Mouse (Mus musculus) megakaryocyte, embryonic 14.5 days (primary cell): Measurements from ENCODE around the gene Cacnb1.

Experiments
- FLI1 ChIP-seq: IDR thresholded peaks from 2 replicates; pipeline ENCODE4 v1.6.1; 2012; ENCODE audit warnings: low read length, inconsistent platforms, mixed read lengths
- GATA1 ChIP-seq: IDR thresholded peaks from 3 replicates; pipeline ENCODE4 v1.6.1; 2012; ENCODE audit warnings: mixed read lengths, low read length, inconsistent platforms, borderline replicate concordance

GRCm38 (mm10) chr11:98001986-98002385 is 20.8 kb downstream of the Cacnb1 start:
- TF ChIP-seq GATA1 (no peak), FLI1 (no peak)
